Mouse (Mus musculus) bone marrow macrophage, adult 2 months (primary cell): ENCODE results near the gene Ptpn7.

Experiments
- CTCF ChIP-seq: IDR thresholded peaks from 2 replicates; pipeline ENCODE4 v1.5.1; 2012; ENCODE audit warnings: low read depth, mild to moderate bottlenecking, low read length, moderate library complexity
- POLR2A ChIP-seq: IDR thresholded peaks from 2 replicates; pipeline ENCODE4 v1.6.1; 2012; ENCODE audit warnings: mild to moderate bottlenecking, low read depth, low read length, borderline replicate concordance

GRCm38 (mm10) chr1:135083465-135083864 lies 49.0 kb upstream of the Ptpn7 start:
- TF ChIP-seq POLR2A (no peak), CTCF (no peak)
